Mouse (Mus musculus) retina, postnatal 7 days (tissue): ENCODE measurements around the gene Gtsf1.

ENCODE experiments used
- DNase-seq: peaks from one replicate; pipeline ENCODE4 v3.0.0-alpha.2; 2012; ENCODE audit warnings: low read depth, low spot score

The Gtsf1 gene

GRCm38 (mm10) chr15:103358278-103359121 is 71.8 kb downstream of the Gtsf1 start:
- no peak for DNase-seq

GRCm38 (mm10) chr15:103357817-103358216 is 72.5 kb downstream of the Gtsf1 start:
- no peak for DNase-seq

GRCm38 (mm10) chr15:103356130-103356529 is 74.1 kb downstream of the Gtsf1 start:
- no peak for DNase-seq

- no peak for DNase-seq
These were observed 74.8 kb downstream of the Gtsf1 start for GRCm38 (mm10) chr15:103355420-103355819.

GRCm38 (mm10) chr15:103354690-103355089 is 75.6 kb downstream of the Gtsf1 start:
- no peak for DNase-seq

- no peak for DNase-seq
These were observed 76.6 kb downstream of the Gtsf1 start for GRCm38 (mm10) chr15:103353511-103354256.

- DNase-seq = peak; percentile 57
These were observed 77.4 kb downstream of the Gtsf1 start for GRCm38 (mm10) chr15:103352856-103353255.
